Mouse (Mus musculus) cerebellum, adult 2 months (tissue): Measurements from ENCODE around the gene Pgm5. TPM values are rescaled to one million over a fixed set of nuclear protein-coding genes. Genes with fewer than 3 reads are reported as not detected.

ENCODE experiments used
- DNase-seq, 2 experiments: peaks; one replicate each; pipeline ENCODE4 v3.0.0; 2021
- H3K27ac ChIP-seq: fragments of 200-500 bp; 2 replicates; pipeline ENCODE4 v1.5.1; 2012; ENCODE audit warnings: low read length, control low read depth, inconsistent platforms; ENCODE audit not compliant: insufficient read depth
- H3K27me3 ChIP-seq: fragments of 200-500 bp; 2 replicates; pipeline ENCODE4 v1.6.1; 2012; ENCODE audit warnings: inconsistent platforms, mild to moderate bottlenecking, low read length, moderate library complexity; ENCODE audit not compliant: control insufficient read depth, insufficient read depth
- H3K4me1 ChIP-seq: fragments of 200-500 bp; 2 replicates; pipeline ENCODE4 v1.6.1; 2011; ENCODE audit warnings: low read length; ENCODE audit not compliant: control insufficient read depth, insufficient read depth
- H3K4me3 ChIP-seq: fragments of 200-500 bp; replicated peaks from 2 replicates; pipeline ENCODE3; 2011; ENCODE audit warnings: mild to moderate bottlenecking, low read depth, low read length, control low read depth; ENCODE audit not compliant: insufficient read depth
- CTCF ChIP-seq: fragments of 200-500 bp; IDR thresholded peaks from 2 replicates; pipeline ENCODE4 v1.5.1; 2011; ENCODE audit warnings: low read depth, mild to moderate bottlenecking, control low read depth, low read length, moderate library complexity, borderline replicate concordance; ENCODE audit not compliant: insufficient read depth
- POLR2A ChIP-seq: fragments of 200-500 bp; IDR thresholded peaks from 2 replicates; pipeline ENCODE4 v1.6.1; 2011; ENCODE audit warnings: low read length, control low read depth, borderline replicate concordance; ENCODE audit not compliant: insufficient read depth
- WGBS: fragments of 180-500 bp; shearing (Covaris S2); methylation state at CpG from one replicate; pipeline ENCODE4 v1.1.7; 2018; 5-methylcytosine and 5-hydroxymethylcytosine counted together
- polyA plus RNA-seq: library from polyadenylated mRNA; depleted of rRNA; stranded (reverse); fragments of >200 nt; gene quantifications from 2 replicates; pipeline ENCODE4 v1.2.3, GENCODE M21; 2012; rRNA removed

Gene Pgm5
- polyA plus RNA-seq, 1 experiment: 3.8 TPM

DNA sequence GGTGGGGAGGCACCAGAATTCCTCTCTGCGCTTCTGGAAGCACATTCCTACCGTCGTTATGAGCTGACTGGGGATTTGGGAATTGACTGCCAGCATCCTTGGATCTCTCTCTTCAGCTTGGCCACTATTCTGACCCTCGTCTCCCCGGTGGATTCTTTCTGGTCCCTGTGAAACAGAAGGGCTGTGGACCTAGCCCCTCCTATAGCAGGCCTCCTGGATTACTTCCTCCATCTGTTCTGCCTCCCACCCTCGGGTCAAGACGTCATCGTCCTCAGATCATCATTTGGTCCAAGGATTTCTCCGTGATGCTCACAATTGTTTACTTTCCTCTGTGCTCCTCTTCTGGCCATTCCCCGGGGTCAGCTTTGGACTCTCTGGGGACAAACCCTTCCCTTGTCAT, 216.7 kb downstream of the Pgm5 start:
- Histone ChIP-seq H3K27me3 (no peaks in the 10 kb centered on the region), H3K4me3 (no peak overlapping the region), H3K27ac (0 out of 2 replicates have a peak overlapping the region, but pooled peaks have one; percentile 3), H3K4me1 (no peaks in the 10 kb centered on the region)
- TF ChIP-seq POLR2A: no peak
- TF ChIP-seq CTCF: no peak
- DNase-seq: no peak
- WGBS: 40% methylated on average over 10 of the region's 10 CpGs

DNA sequence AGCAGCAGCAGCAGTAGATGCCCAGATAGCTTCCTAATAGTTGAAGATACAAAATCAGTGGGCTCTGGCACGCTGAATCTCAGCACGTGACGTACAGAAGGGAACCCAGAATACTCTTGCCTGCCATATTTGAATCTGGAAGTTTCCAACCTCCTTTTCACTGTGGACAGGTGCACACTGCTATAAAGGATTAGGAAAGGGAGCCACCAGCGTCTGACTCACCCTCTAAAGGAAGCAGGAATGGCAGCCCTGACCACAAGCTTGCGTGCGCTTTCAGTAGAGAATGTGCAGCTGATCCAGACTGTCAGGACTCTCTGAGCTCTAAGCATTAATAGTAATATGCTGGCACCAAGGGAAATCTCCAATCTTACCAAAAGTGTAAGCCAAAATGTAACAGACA, 220.7 kb downstream of the Pgm5 start:
- H3K4me1 ChIP-seq: no peaks in the 10 kb centered on the region
- H3K4me3 ChIP-seq: no peak overlapping the region
- H3K27me3 ChIP-seq: no peaks in the 10 kb centered on the region
- no peak overlapping the region for H3K27ac ChIP-seq
- no peak for DNase-seq
- TF ChIP-seq CTCF: no peak
- TF ChIP-seq POLR2A: no peak
- WGBS: 90% methylated on average over 6 of the region's 6 CpGs

DNA sequence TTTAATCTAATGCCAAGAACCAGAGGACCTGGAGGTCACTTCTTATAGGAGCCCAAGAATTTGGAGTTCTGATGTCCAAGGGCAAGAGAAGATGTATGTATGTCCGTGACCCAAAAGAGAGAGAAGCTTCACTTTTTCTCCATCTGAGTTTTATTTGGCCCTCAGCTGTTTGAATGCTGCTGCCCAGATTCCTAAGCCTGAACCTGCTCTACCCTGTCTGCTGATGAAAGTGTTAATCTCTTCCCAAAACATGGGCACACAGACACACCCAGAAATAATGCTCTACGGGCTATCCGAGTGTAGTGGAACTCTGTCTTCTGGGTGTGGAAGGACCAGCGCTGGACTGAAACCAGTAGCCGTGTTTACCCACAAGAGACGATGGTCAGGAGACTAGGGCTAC, 223.7 kb downstream of the Pgm5 start:
- WGBS: 95% methylated on average over 6 of the region's 6 CpGs
- Histone ChIP-seq H3K4me1 (no peaks in the 10 kb centered on the region), H3K27ac (no peak overlapping the region), H3K27me3 (no peaks in the 10 kb centered on the region), H3K4me3 (no peak overlapping the region)
- DNase-seq: no peak
- no peak for TF ChIP-seq POLR2A
- no peak for TF ChIP-seq CTCF

DNA sequence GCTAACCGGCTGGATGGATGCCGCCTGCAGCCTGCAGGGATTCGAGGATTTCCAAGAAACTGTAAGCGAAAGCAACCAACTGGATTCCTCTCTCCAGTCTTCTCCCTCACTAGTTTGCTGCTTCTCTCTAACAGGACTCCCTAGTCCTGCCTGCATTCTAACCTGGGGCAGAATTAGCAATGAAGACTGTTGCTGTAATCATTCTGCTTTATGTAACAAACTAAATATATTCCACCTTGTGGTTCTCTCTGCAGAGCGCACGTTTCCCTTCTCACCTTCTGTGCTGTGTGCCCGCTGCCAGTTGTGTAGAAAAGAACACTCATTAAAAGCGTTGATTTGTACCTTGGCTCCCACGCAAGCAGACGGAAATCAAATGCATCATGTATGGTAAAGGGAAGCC, 225.0 kb downstream of the Pgm5 start:
- DNase-seq: no peak
- WGBS: 84% methylated on average over 10 of the region's 10 CpGs
- Histone ChIP-seq H3K4me1 (no peaks in the 10 kb centered on the region), H3K4me3 (no peak overlapping the region), H3K27me3 (no peaks in the 10 kb centered on the region), H3K27ac (no peak overlapping the region)
- TF ChIP-seq POLR2A (no peak), CTCF (no peak)

DNA sequence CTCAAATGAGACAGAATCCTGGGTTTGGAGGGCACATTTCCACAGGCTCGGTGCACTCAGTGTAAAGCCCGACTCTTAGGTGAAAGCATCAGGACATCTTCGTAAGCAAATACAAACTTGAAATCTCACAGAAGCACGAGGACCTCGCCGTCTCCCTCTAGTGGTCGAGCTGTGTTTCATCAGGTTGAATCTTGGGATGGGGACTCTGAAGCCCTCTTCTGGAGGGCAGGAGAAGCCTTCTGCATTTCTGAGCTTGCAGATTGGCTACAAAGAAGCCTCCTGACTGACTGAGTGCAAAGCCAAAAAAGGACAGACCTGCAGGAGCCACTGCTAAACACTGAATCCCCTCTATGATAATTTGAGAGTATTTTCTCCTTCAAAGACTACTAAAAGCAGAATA, 227.1 kb downstream of the Pgm5 start:
- peak; percentile 64 to 66 for DNase-seq
- H3K27ac ChIP-seq: no peak overlapping the region
- TF ChIP-seq CTCF (peak; percentile 91), POLR2A (no peak)
- 3% methylated on average over 7 of the region's 7 CpGs for WGBS
- H3K27me3 ChIP-seq: no peaks in the 10 kb centered on the region
- no peaks in the 10 kb centered on the region for H3K4me1 ChIP-seq
- H3K4me3 ChIP-seq: no peak overlapping the region

Other genes with a start within 250 kb of the Pgm5 start
- 0.26 and 0.40 TPM in 2 replicates for gene Tmem252, start 187.8 kb downstream of the Pgm5 start, polyA plus RNA-seq
- 166 and 167 TPM in 2 replicates for gene Gm10053, start 13.8 kb upstream of the Pgm5 start, polyA plus RNA-seq
- 0.07 TPM in 1 of 2 replicates, not detected in the other for gene Foxd4, start 39.3 kb upstream of the Pgm5 start, polyA plus RNA-seq
- gene Cbwd1, start 99.8 kb upstream of the Pgm5 start, polyA plus RNA-seq: 12.8 and 13.0 TPM in 2 replicates
- 0.67 and 0.72 TPM in 2 replicates for gene Dock8, start 137.7 kb upstream of the Pgm5 start, polyA plus RNA-seq